Mouse (Mus musculus) liver, embryonic 12.5 days (tissue): ENCODE results near the gene Rhog. TPM values are rescaled to one million over a fixed set of nuclear protein-coding genes. Genes with fewer than 3 reads are reported as not detected.
A peak's percentile ranks its signal among the peaks of the same experiment; 100 is the strongest.
"Not testable (repeated sequence)": the region's sequence is repeated elsewhere in the genome, so short reads cannot be mapped to it uniquely, and the experiment has no call there.

ENCODE experiments used
- ATAC-seq: fragments of 200-750 bp; cut with Nextera tagmentation; 2 replicates; pipeline ENCODE4 v1.8.0; 2017; ENCODE audit warnings: moderate number of reproducible peaks, mild to moderate bottlenecking, moderate library complexity
- H3K27ac ChIP-seq: fragments of 300-500 bp; sonication (generic); 2 replicates; pipeline ENCODE4 v1.5.1; 2016; ENCODE audit warnings: mild to moderate bottlenecking
- H3K27me3 ChIP-seq: fragments of 300-500 bp; sonication (generic); replicated peaks from 2 replicates; pipeline ENCODE4 v1.6.1; 2016; ENCODE audit warnings: mild to moderate bottlenecking, moderate library complexity
- H3K36me3 ChIP-seq: fragments of 300-500 bp; sonication (generic); 2 replicates; pipeline ENCODE4 v1.6.1; 2016; ENCODE audit warnings: mild to moderate bottlenecking, moderate library complexity
- H3K4me1 ChIP-seq: fragments of 300-500 bp; sonication (generic); 2 replicates; pipeline ENCODE4 v1.6.1; 2016
- H3K4me2 ChIP-seq: fragments of 300-500 bp; sonication (generic); 2 replicates; pipeline ENCODE4 v1.6.1; 2016; ENCODE audit warnings: mild to moderate bottlenecking, moderate library complexity
- H3K4me3 ChIP-seq: fragments of 300-500 bp; sonication (generic); 2 replicates; pipeline ENCODE4 v1.5.1; 2016; ENCODE audit warnings: mild to moderate bottlenecking, moderate library complexity
- H3K9ac ChIP-seq: fragments of 300-500 bp; sonication (generic); 2 replicates; pipeline ENCODE4 v1.6.1; 2016; ENCODE audit warnings: mild to moderate bottlenecking, moderate library complexity
- H3K9me3 ChIP-seq: fragments of 300-500 bp; sonication (generic); replicated peaks from 2 replicates; pipeline ENCODE4 v1.6.1; 2016; ENCODE audit warnings: mild to moderate bottlenecking, moderate library complexity
- WGBS: fragments of 180-500 bp; shearing (Covaris S2); methylation state at CpG from one replicate; pipeline ENCODE4 v1.1.7; 2016; ENCODE audit not compliant: insufficient replicate concordance; 5-methylcytosine and 5-hydroxymethylcytosine counted together
- polyA plus RNA-seq: library from polyadenylated mRNA; unstranded; fragments of >200 nt; fragmentation: Nextera tagmentation; extraction: Ambion mirVana; gene quantifications from 2 replicates; pipeline ENCODE4 v1.2.1, GENCODE M21; 2016

The Rhog gene
- polyA plus RNA-seq, 1 experiment from 2014 or later = 61.3 TPM

DNA sequence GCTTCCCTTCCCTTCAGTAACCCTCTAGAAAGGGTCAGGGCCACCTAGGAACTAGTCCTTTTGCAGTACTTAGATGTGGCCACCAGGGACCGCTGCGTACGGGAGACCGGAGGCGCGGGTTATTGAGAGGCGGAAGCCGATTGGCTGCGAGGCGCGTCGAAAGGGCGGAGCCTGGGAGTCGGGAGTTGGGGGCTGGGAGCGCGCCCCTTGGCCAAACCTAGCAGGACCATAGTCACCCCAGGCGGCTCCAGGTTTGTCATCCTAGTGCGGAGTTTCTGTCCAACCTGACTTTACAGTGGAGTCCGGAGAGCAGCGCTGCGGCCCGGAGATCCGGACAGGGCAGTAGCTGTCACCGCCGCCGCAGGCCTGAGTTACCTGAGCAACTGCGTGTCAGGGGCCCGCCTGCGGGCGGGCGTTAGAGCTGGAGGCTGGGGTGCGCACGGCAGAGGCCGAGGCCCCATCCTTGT, 11.3 kb upstream of the Rhog start:
- ATAC-seq = peak; percentile 87
- WGBS = 3% methylated on average over 34 of the region's 34 CpGs
- Histone ChIP-seq H3K27ac (peak overlapping the region; percentile 93), H3K9ac (peak overlapping the region; percentile 87), H3K27me3 (no peaks in the 10 kb centered on the region), H3K9me3 (no peaks in the 10 kb centered on the region), H3K4me1 (peaks cover 59% of the 10 kb centered on the region), H3K36me3 (no peaks in the 10 kb centered on the region), H3K4me2 (peak overlapping the region; percentile 93), H3K4me3 (peak overlapping the region; percentile 82)

GRCm38 (mm10) chr7:102266401-102267042, 10.7 kb upstream of the Rhog start:
- no peaks in the 10 kb centered on the region for H3K9me3 ChIP-seq
- H3K4me3 ChIP-seq = peak overlapping the region; percentile 82
- H3K27ac ChIP-seq = peak overlapping the region; percentile 93
- H3K4me1 ChIP-seq = peaks cover 52% of the 10 kb centered on the region
- H3K27me3 ChIP-seq = no peaks in the 10 kb centered on the region
- peak overlapping the region; percentile 87 for H3K9ac ChIP-seq
- peak overlapping the region; percentile 93 for H3K4me2 ChIP-seq
- ATAC-seq = peak; percentile 33
- WGBS = 7% methylated on average over 14 of the region's 14 CpGs
- no peaks in the 10 kb centered on the region for H3K36me3 ChIP-seq

GRCm38 (mm10) chr7:102266021-102266400, 10.2 kb upstream of the Rhog start:
- ATAC-seq, H3K4me3 ChIP-seq, H3K27me3 ChIP-seq, H3K9ac ChIP-seq, H3K9me3 ChIP-seq, H3K36me3 ChIP-seq: not testable (repeated sequence)
- 61% methylated on average over 10 of the region's 10 CpGs for WGBS
- Histone ChIP-seq H3K4me2 (peak overlapping the region; percentile 93), H3K4me1 (peaks cover 47% of the 10 kb centered on the region), H3K27ac (peak overlapping the region; percentile 93)

DNA sequence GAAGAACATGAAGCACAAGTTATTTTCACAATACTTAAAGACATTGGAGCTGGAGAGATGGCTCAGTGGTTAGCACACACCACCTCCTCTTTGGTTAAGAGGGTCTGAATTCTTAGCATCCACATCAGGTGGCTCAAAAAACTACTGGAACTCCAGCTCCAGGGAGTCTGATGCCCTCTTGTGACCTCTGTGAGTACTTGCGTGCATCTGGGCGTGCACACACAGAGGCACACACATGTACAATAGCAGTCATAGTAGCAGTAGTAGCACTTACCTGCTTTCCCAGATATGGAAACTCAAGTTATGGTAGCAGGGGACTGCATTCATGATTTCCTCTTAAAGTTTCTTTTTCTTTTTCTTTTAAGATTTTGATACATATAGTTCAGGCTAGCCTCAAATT, 7.2 kb upstream of the Rhog start:
- ATAC-seq = no peak

GRCm38 (mm10) chr7:102260518-102260917, 4.7 kb upstream of the Rhog start:
- Histone ChIP-seq H3K36me3 (no peaks in the 10 kb centered on the region), H3K27me3 (no peaks in the 10 kb centered on the region), H3K4me2 (no peak overlapping the region), H3K9me3 (no peaks in the 10 kb centered on the region), H3K27ac (no peak overlapping the region), H3K4me1 (peaks cover 12% of the 10 kb centered on the region), H3K4me3 (no peak overlapping the region), H3K9ac (no peak overlapping the region)
- 75% methylated on average over 1 of the region's 1 CpGs for WGBS
- no peak for ATAC-seq

More for the DNA sequence above, 7.2 kb upstream of the Rhog start:
- Histone ChIP-seq H3K4me1 (peaks cover 26% of the 10 kb centered on the region), H3K27me3 (no peaks in the 10 kb centered on the region), H3K9ac (no peak overlapping the region), H3K27ac (no peak overlapping the region), H3K4me3 (no peak overlapping the region), H3K36me3 (no peaks in the 10 kb centered on the region), H3K4me2 (no peak overlapping the region), H3K9me3 (no peaks in the 10 kb centered on the region)
- 87% methylated on average over 2 of the region's 2 CpGs for WGBS

GRCm38 (mm10) chr7:102259716-102260479, 4.0 kb upstream of the Rhog start:
- Histone ChIP-seq H3K36me3 (no peaks in the 10 kb centered on the region), H3K27ac (no peak overlapping the region), H3K27me3 (no peaks in the 10 kb centered on the region), H3K9me3 (no peaks in the 10 kb centered on the region), H3K4me3 (no peak overlapping the region), H3K9ac (no peak overlapping the region), H3K4me2 (no peak overlapping the region), H3K4me1 (peaks cover 8% of the 10 kb centered on the region; the same call in 1 of the 2 replicates)
- WGBS = 64% methylated on average over 10 of the region's 10 CpGs
- ATAC-seq = no peak

DNA sequence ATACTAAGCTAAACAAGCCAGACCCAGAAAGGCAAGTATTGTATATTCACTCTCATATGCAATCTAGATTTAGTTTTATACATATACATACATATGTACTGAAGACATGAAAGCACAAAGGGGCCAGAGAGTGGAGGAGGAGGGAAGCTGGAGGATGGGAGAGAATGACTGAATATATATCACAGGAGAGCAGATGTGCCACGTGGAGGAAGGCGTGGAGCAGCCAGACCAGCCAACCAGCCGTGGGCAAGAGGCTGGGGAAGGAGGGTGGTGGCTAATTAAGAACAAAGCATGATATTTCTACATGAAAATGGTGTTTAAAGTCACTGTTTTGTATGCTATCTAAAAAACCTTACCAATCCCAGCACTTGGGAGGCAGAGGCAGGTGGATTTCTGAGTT, 2.9 kb upstream of the Rhog start:
- H3K27me3 ChIP-seq = no peaks in the 10 kb centered on the region
- no peak for ATAC-seq
- H3K9me3 ChIP-seq = no peaks in the 10 kb centered on the region
- 53% methylated on average over 3 of the region's 3 CpGs for WGBS
- H3K27ac ChIP-seq = no peak overlapping the region
- H3K4me3 ChIP-seq = no peak overlapping the region
- H3K9ac ChIP-seq = no peak overlapping the region
- H3K4me1 ChIP-seq = peaks cover 19% of the 10 kb centered on the region
- no peak overlapping the region for H3K4me2 ChIP-seq
- no peaks in the 10 kb centered on the region for H3K36me3 ChIP-seq

- Histone ChIP-seq H3K4me1 (peaks cover 25% of the 10 kb centered on the region), H3K4me2 (no peak overlapping the region), H3K27ac (no peak overlapping the region), H3K9ac (no peak overlapping the region), H3K4me3 (no peak overlapping the region), H3K27me3 (no peaks in the 10 kb centered on the region), H3K9me3 (no peaks in the 10 kb centered on the region), H3K36me3 (no peaks in the 10 kb centered on the region)
- WGBS = 22% methylated on average over 4 of the region's 4 CpGs
- peak; percentile 34 for ATAC-seq
Observed at GRCm38 (mm10) chr7:102258189-102258588, 2.3 kb upstream of the Rhog start.

GRCm38 (mm10) chr7:102256636-102257035, 782 bp upstream of the Rhog start:
- Histone ChIP-seq H3K36me3 (no peaks in the 10 kb centered on the region), H3K27ac (no peak overlapping the region), H3K4me1 (peaks cover 36% of the 10 kb centered on the region), H3K4me2 (no peak overlapping the region), H3K9ac (no peak overlapping the region), H3K27me3 (no peaks in the 10 kb centered on the region), H3K9me3 (no peaks in the 10 kb centered on the region), H3K4me3 (no peak overlapping the region)
- ATAC-seq = no peak
- 71% methylated on average over 3 of the region's 3 CpGs for WGBS

- H3K27ac ChIP-seq = peak overlapping the region; percentile 54; the same call in 1 of the 2 replicates
- H3K4me2 ChIP-seq = peak overlapping the region; percentile 43
- ATAC-seq = no peak
Observed at GRCm38 (mm10) chr7:102253631-102254030, 2.2 kb downstream of the Rhog start.

GRCm38 (mm10) chr7:102250631-102251214, 5.1 kb downstream of the Rhog start:
- 1% methylated on average over 33 of the region's 33 CpGs for WGBS
- peaks cover 73% of the 10 kb centered on the region for H3K4me1 ChIP-seq
- peak; percentile 69 for ATAC-seq

More at GRCm38 (mm10) chr7:102253631-102254030, 2.2 kb downstream of the Rhog start:
- H3K9ac ChIP-seq = peak overlapping the region; percentile 39; the same call in 1 of the 2 replicates
- H3K27me3 ChIP-seq = no peaks in the 10 kb centered on the region
- 19% methylated on average over 1 of the region's 1 CpGs for WGBS
- H3K36me3 ChIP-seq = no peaks in the 10 kb centered on the region
- no peak overlapping the region for H3K4me3 ChIP-seq
- H3K9me3 ChIP-seq = no peaks in the 10 kb centered on the region
- peaks cover 49% of the 10 kb centered on the region for H3K4me1 ChIP-seq

More at GRCm38 (mm10) chr7:102250631-102251214, 5.1 kb downstream of the Rhog start:
- peak overlapping the region; percentile 94 for H3K4me3 ChIP-seq
- peak overlapping the region; percentile 85 for H3K9ac ChIP-seq
- H3K27me3 ChIP-seq = no peaks in the 10 kb centered on the region
- H3K4me2 ChIP-seq = peak overlapping the region; percentile 93
- H3K9me3 ChIP-seq = no peaks in the 10 kb centered on the region
- peak overlapping the region; percentile 96 for H3K27ac ChIP-seq
- H3K36me3 ChIP-seq = 0 out of 2 replicates have a peak, but pooled peaks cover 2% of the 10 kb centered on the region
